In genomic region chr4:105157276-105158168, GRCm38 (mm10) we compare ENCODE assay signal across 8 mouse cellular contexts. TPM values are rescaled to one million over a fixed set of nuclear protein-coding genes. Genes with fewer than 3 reads are reported as not detected.
DNase-seq lines count a peak whose midpoint lies in the region; ATAC-seq and TF ChIP-seq lines count a peak whose summit lies in the region.

Gene Plpp3, plus strand, starts transcription at chr4:105157347.

- H3K9ac ChIP-seq in forebrain, embryonic 16.5 days (replicated peaks; ENCODE audit: low read depth, low read length), result peak within 1 kb of the TSS; percentile 73
- peak within 1 kb of the TSS; percentile 72 for H3K9ac ChIP-seq in neural tube, embryonic 15.5 days (replicated peaks)

- intact Hi-C loops in heart, postnatal 14 days (cut with DNase I), result loop anchor here (2.0 to 10.0 kb wide), 7 partner anchors 65 to 1157 kb away; partner anchors contain the start of gene Usp24

- no peaks in the 10 kb centered on the region for H3K9me3 ChIP-seq in E14TG2a.4 (ENCODE audit: low read length)
- no peaks in the 10 kb centered on the region for H3K9me3 ChIP-seq in forebrain, embryonic 16.5 days (ENCODE audit: control insufficient read depth, low read length)
- H3K9me3 ChIP-seq in neural tube, embryonic 15.5 days (replicated peaks), result no peaks in the 10 kb centered on the region

- peak within 1 kb of the TSS; percentile 89 for H3K4me3 ChIP-seq in E14TG2a.4 (replicated peaks; ENCODE audit: low read length)
- H3K4me3 ChIP-seq in forebrain, embryonic 16.5 days (replicated peaks; ENCODE audit: low read length), result peak within 1 kb of the TSS; percentile 76
- H3K4me3 ChIP-seq in neural tube, embryonic 15.5 days (replicated peaks), result peak within 1 kb of the TSS; percentile 59
- peak within 1 kb of the TSS; percentile 56 for H3K4me3 ChIP-seq in thymus, adult 2 months (ENCODE audit: control insufficient read depth, insufficient read depth, low read length)

- under 1% methylated on average over 74 of the region's 77 CpGs for WGBS in forebrain, embryonic 16.5 days
- under 1% methylated on average over 77 of the region's 77 CpGs for WGBS in neural tube, embryonic 15.5 days
- under 1% methylated on average over 77 of the region's 77 CpGs for WGBS in thymus, adult 2 months

- no peak for TF ChIP-seq POLR2A in thymus, adult 2 months (IDR thresholded peaks at IDR 0.05; ENCODE audit: control insufficient read depth, extremely low read depth, insufficient read depth, low read length, poor library complexity)

- H3K4me1 ChIP-seq in E14TG2a.4 (replicated peaks; ENCODE audit: low read depth, low read length), result peaks cover 47% of the 10 kb centered on the region
- peaks cover 23% of the 10 kb centered on the region for H3K4me1 ChIP-seq in forebrain, embryonic 16.5 days (replicated peaks; ENCODE audit: control insufficient read depth, insufficient read depth, low read length)
- peaks cover 16% of the 10 kb centered on the region for H3K4me1 ChIP-seq in neural tube, embryonic 15.5 days
- H3K4me1 ChIP-seq in thymus, adult 2 months (replicated peaks; ENCODE audit: control insufficient read depth, insufficient read depth, low read length), result 0 out of 2 replicates have a peak, but pooled peaks cover 2% of the 10 kb centered on the region

- H3K4me2 ChIP-seq in forebrain, embryonic 16.5 days (ENCODE audit: low read length), result peak within 1 kb of the TSS; percentile 79
- H3K4me2 ChIP-seq in neural tube, embryonic 15.5 days, result peak within 1 kb of the TSS; percentile 79

- H3K27me3 ChIP-seq in E14TG2a.4 (ENCODE audit: insufficient read depth, low read length), result 0 out of 2 replicates have a peak, but pooled peaks cover 9% of the 10 kb centered on the region
- H3K27me3 ChIP-seq in forebrain, embryonic 16.5 days (replicated peaks; ENCODE audit: control insufficient read depth, insufficient read depth, low read length), result no peaks in the 10 kb centered on the region
- H3K27me3 ChIP-seq in neural tube, embryonic 15.5 days (replicated peaks), result no peaks in the 10 kb centered on the region
- no peaks in the 10 kb centered on the region for H3K27me3 ChIP-seq in thymus, adult 2 months (ENCODE audit: control insufficient read depth, insufficient read depth, low read length)

- H3K36me3 ChIP-seq in E14TG2a.4 (ENCODE audit: insufficient read depth, low read length), result 0 out of 2 replicates have a peak, but pooled peaks cover 4% of the 10 kb centered on the region
- H3K36me3 ChIP-seq in forebrain, embryonic 16.5 days (ENCODE audit: control insufficient read depth, insufficient read depth), result no peaks in the 10 kb centered on the region
- H3K36me3 ChIP-seq in neural tube, embryonic 15.5 days, result no peaks in the 10 kb centered on the region
- no peaks in the 10 kb centered on the region for H3K36me3 ChIP-seq in thymus, adult 2 months (ENCODE audit: control insufficient read depth, insufficient read depth, low read length)

- peak; percentile 45 for DNase-seq in cerebellum, adult 11-12 months
- DNase-seq in heart, postnatal 14 days, result peak; percentile 83 to 87
- peak; percentile 81 to 83 for DNase-seq in layer of hippocampus, adult 18-20 months (ENCODE audit: low spot score in 2 of 2)
- peak; percentile 88 to 89 for DNase-seq in lung, adult 18-20 months
- DNase-seq in thymus, adult 2 months, result peak; percentile 44

- ATAC-seq in forebrain, embryonic 16.5 days, result peak; percentile 90
- ATAC-seq in neural tube, embryonic 15.5 days (ENCODE audit: low FRiP score), result peak; percentile 78

- no peak for TF ChIP-seq CTCF in E14TG2a.4 (conservative IDR thresholded peaks at IDR 0.05; ENCODE audit: low read length)
- TF ChIP-seq CTCF in thymus, adult 2 months (IDR thresholded peaks at IDR 0.05; ENCODE audit: borderline replicate concordance, control insufficient read depth, extremely low read depth, insufficient read depth, low read length, poor library complexity), result no peak

- peak within 1 kb of the TSS; percentile 89 for H3K27ac ChIP-seq in forebrain, embryonic 16.5 days (ENCODE audit: low read length)
- H3K27ac ChIP-seq in neural tube, embryonic 15.5 days (replicated peaks), result peak within 1 kb of the TSS; percentile 89
- H3K27ac ChIP-seq in thymus, adult 2 months (ENCODE audit: control insufficient read depth, insufficient read depth, low read length), result no peak within 1 kb of the TSS

RNA-seq across cellular contexts. Expression of gene Plpp3, which starts in this region (rescaled TPM):
- 67.7 and 76.8 TPM in 2 replicates for polyA plus RNA-seq in forebrain, embryonic 16.5 days (2015; fragmentation: Nextera tagmentation; extraction: Ambion mirVana)
- total RNA-seq in heart, postnatal 14 days (2021), result 10 to 100 TPM; 78.5 to 81.2 TPM
- total RNA-seq in layer of hippocampus, adult 18-20 months (2021), result 100 to 1,000 TPM; 206 to 214 TPM
- 72.6 and 73.6 TPM in 2 replicates for polyA plus RNA-seq in neural tube, embryonic 15.5 days (2015; fragmentation: Nextera tagmentation; extraction: Ambion mirVana)
- 20.1 and 23.3 TPM in 2 replicates for polyA plus RNA-seq in thymus, adult 2 months (2012; rRNA removed)
